Mouse (Mus musculus) left cerebral cortex, adult 18-20 months (tissue): Measurements from ENCODE around the gene Gadd45b. TPM values are rescaled to one million over a fixed set of nuclear protein-coding genes. Genes with fewer than 3 reads are reported as not detected.

Source experiments
- DNase-seq, 2 experiments: peaks; one replicate each; pipeline ENCODE4 v3.0.0; 2021 to 2022; ENCODE audit warnings: low spot score in 2 of 2, mixed read lengths in 1 of 2
- long read RNA-seq, 2 experiments: library from polyadenylated mRNA; stranded (forward); transcript quantifications; one replicate each; pipeline ENCODE4 v2.0.0; 2021
- total RNA-seq, 2 experiments: library from RNA; stranded (reverse); gene quantifications; 2 replicates each; pipeline ENCODE4 v1.2.3; 2021

Gene Gadd45b
- total RNA-seq, result 10 to 100 TPM; 25.1 to 38.3 TPM
- long read RNA-seq, experiment 1, transcript Gadd45b-201 (4 exons, 1,284 nt), result major isoform, 12 of 14 reads
- long read RNA-seq, experiment 1, partial matches to known transcripts, result 0 of 14 reads
- long read RNA-seq, experiment 1, other reads (novel, unspliced or antisense), result 1 of 14 reads
- long read RNA-seq, experiment 2, transcript Gadd45b-201 (4 exons, 1,284 nt), result major isoform, 7 of 8 reads
- long read RNA-seq, experiment 2, partial matches to known transcripts, result 0 of 8 reads
- long read RNA-seq, experiment 2, other reads (novel, unspliced or antisense), result 1 of 8 reads

- peak; percentile 97 to 99 for DNase-seq
Measured at GRCm38 (mm10) chr10:80929299-80930226, at the start of gene Gadd45b. TSS of gene Gadd45b (plus strand) at chr10:80930073.

- DNase-seq, result peak; percentile 50 to 74
Measured at GRCm38 (mm10) chr10:80880131-80880641, 49.7 kb upstream of the Gadd45b start.

- no peak for DNase-seq
Measured at GRCm38 (mm10) chr10:80880901-80881300, 49.0 kb upstream of the Gadd45b start.

- DNase-seq, result peak; percentile 53 to 59
Measured at GRCm38 (mm10) chr10:80881301-80881700, 48.6 kb upstream of the Gadd45b start.

GRCm38 (mm10) chr10:80887181-80887580 is 42.7 kb upstream of the Gadd45b start:
- DNase-seq, result no peak

- no peak for DNase-seq
Measured at GRCm38 (mm10) chr10:80895100-80895499, 34.8 kb upstream of the Gadd45b start.

GRCm38 (mm10) chr10:80895697-80896096 is 34.2 kb upstream of the Gadd45b start:
- no peak for DNase-seq

GRCm38 (mm10) chr10:80896581-80897485 is 33.0 kb upstream of the Gadd45b start:
- no peak for DNase-seq

GRCm38 (mm10) chr10:80897861-80898510 is 31.9 kb upstream of the Gadd45b start:
- peak; percentile 69 to 78 for DNase-seq

GRCm38 (mm10) chr10:80899074-80899473 is 30.8 kb upstream of the Gadd45b start:
- DNase-seq, result no peak

GRCm38 (mm10) chr10:80899591-80900317 is 30.1 kb upstream of the Gadd45b start:
- no peak for DNase-seq

GRCm38 (mm10) chr10:80900318-80901247 is 29.3 kb upstream of the Gadd45b start, which contains the start of gene Timm13:
TSS of gene Timm13 (minus strand) at chr10:80900969.
- peak; percentile 98 to 99 for DNase-seq

GRCm38 (mm10) chr10:80901409-80902272 is 28.2 kb upstream of the Gadd45b start:
- DNase-seq, result no peak

- DNase-seq, result no peak
Measured at GRCm38 (mm10) chr10:80902273-80902940, 27.5 kb upstream of the Gadd45b start.

- no peak for DNase-seq
Measured at GRCm38 (mm10) chr10:80903282-80903681, 26.6 kb upstream of the Gadd45b start.

- no peak for DNase-seq
Measured at GRCm38 (mm10) chr10:80904004-80904693, 25.7 kb upstream of the Gadd45b start.
